Mouse (Mus musculus) neural tube, embryonic 10.5 days (tissue): ENCODE measurements around the gene Sgsm1.

ENCODE experiments used
- DNase-seq: peaks from one replicate; pipeline ENCODE4 v3.0.0-alpha.2; 2017; ENCODE audit warnings: low spot score; ENCODE audit errors: extremely low spot score

Gene Sgsm1

DNA sequence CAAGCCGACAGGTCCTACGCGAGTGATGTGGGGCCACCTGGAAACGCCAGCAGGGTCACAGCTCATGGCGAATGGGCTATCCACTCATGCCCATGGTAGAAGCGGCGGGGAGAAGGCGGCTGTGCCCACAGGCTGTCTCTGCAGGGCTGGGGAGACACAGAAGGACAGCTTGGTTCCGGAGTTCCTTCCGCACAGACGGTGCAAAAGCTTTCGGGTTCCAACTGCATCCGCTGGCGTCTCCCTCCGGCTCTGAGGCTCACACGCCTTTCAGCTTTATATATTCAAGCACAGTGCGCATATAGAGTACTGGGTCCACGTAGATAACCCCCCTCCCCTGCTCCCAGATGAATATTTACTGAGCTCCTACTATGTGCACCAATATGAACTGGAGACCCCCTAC lies 116.8 kb downstream of the Sgsm1 start:
- no peak for DNase-seq
